Comparison of ENCODE assay signal across 8 mouse cellular contexts in genomic region chr10:121585056-121585790, GRCm38 (mm10). TPM values are rescaled to one million over a fixed set of nuclear protein-coding genes. Genes with fewer than 3 reads are reported as not detected.
DNase-seq lines count a peak whose midpoint lies in the region; ATAC-seq and TF ChIP-seq lines count a peak whose summit lies in the region.

No protein-coding gene starts in this region.

- H3K27ac ChIP-seq in kidney, embryonic 14.5 days (ENCODE audit: low read depth, low read length), result no peak overlapping the region
- no peak overlapping the region for H3K27ac ChIP-seq in kidney, adult 2 months (ENCODE audit: insufficient read depth, low read depth, low read length)
- H3K27ac ChIP-seq in embryonic facial prominence, embryonic 10.5 days (replicated peaks), result no peak overlapping the region
- H3K27ac ChIP-seq in intestine, embryonic 16.5 days (ENCODE audit: low read length), result no peak overlapping the region
- H3K27ac ChIP-seq in midbrain, postnatal 0 days (ENCODE audit: low read depth, low read length), result no peak overlapping the region

- TF ChIP-seq CTCF in kidney, adult 2 months (conservative IDR thresholded peaks at IDR 0.05; ENCODE audit: insufficient read depth, insufficient read length, low read depth, low read length), result no peak
- TF ChIP-seq CTCF in midbrain, postnatal 0 days (IDR thresholded peaks at IDR 0.05), result no peak

- no peaks in the 10 kb centered on the region for H3K9me3 ChIP-seq in kidney, embryonic 14.5 days (ENCODE audit: control insufficient read depth, low read length)
- no peaks in the 10 kb centered on the region for H3K9me3 ChIP-seq in embryonic facial prominence, embryonic 10.5 days
- no peaks in the 10 kb centered on the region for H3K9me3 ChIP-seq in intestine, embryonic 16.5 days (ENCODE audit: control insufficient read depth, low read length)
- H3K9me3 ChIP-seq in midbrain, postnatal 0 days (ENCODE audit: low read length), result no peaks in the 10 kb centered on the region

- peak overlapping the region; percentile 85; the same call in 1 of the 2 replicates for H3K4me3 ChIP-seq in kidney, embryonic 14.5 days (ENCODE audit: low read length)
- no peak overlapping the region for H3K4me3 ChIP-seq in kidney, adult 2 months (ENCODE audit: insufficient read depth, low read depth, low read length)
- peak overlapping the region; percentile 92 for H3K4me3 ChIP-seq in embryonic facial prominence, embryonic 10.5 days
- H3K4me3 ChIP-seq in intestine, embryonic 16.5 days (ENCODE audit: low read length), result peak overlapping the region; percentile 89
- peak overlapping the region; percentile 89; the same call in 1 of the 2 replicates for H3K4me3 ChIP-seq in midbrain, postnatal 0 days (ENCODE audit: low read depth, low read length)

- H3K36me3 ChIP-seq in kidney, embryonic 14.5 days (ENCODE audit: control insufficient read depth, insufficient read depth, low read length), result peaks cover 36% of the 10 kb centered on the region
- no peaks in the 10 kb centered on the region; the same call in 1 of the 2 replicates for H3K36me3 ChIP-seq in kidney, adult 2 months (ENCODE audit: control insufficient read depth, insufficient read depth, low read length)
- H3K36me3 ChIP-seq in embryonic facial prominence, embryonic 10.5 days (replicated peaks), result peaks cover 59% of the 10 kb centered on the region
- H3K36me3 ChIP-seq in intestine, embryonic 16.5 days (ENCODE audit: control insufficient read depth, insufficient read depth, low read length), result peaks cover 22% of the 10 kb centered on the region
- H3K36me3 ChIP-seq in midbrain, postnatal 0 days (ENCODE audit: insufficient read depth, low read length), result peaks cover 23% of the 10 kb centered on the region

- peak overlapping the region; percentile 57 for H3K4me2 ChIP-seq in kidney, embryonic 14.5 days (replicated peaks; ENCODE audit: low read depth, low read length)
- peak overlapping the region; percentile 55 for H3K4me2 ChIP-seq in intestine, embryonic 16.5 days (ENCODE audit: low read depth, low read length)
- H3K4me2 ChIP-seq in midbrain, postnatal 0 days (ENCODE audit: low read depth, low read length, poor library complexity, severe bottlenecking), result peak overlapping the region; percentile 75

- H3K27me3 ChIP-seq in kidney, embryonic 14.5 days (ENCODE audit: control insufficient read depth, insufficient read depth, low read length), result no peaks in the 10 kb centered on the region
- H3K27me3 ChIP-seq in kidney, adult 2 months (replicated peaks; ENCODE audit: control insufficient read depth, insufficient read depth, low read length), result no peaks in the 10 kb centered on the region
- no peaks in the 10 kb centered on the region for H3K27me3 ChIP-seq in embryonic facial prominence, embryonic 10.5 days (replicated peaks; ENCODE audit: low read depth, poor library complexity, severe bottlenecking)
- no peaks in the 10 kb centered on the region for H3K27me3 ChIP-seq in intestine, embryonic 16.5 days (replicated peaks; ENCODE audit: control insufficient read depth, insufficient read depth, low read length)
- no peaks in the 10 kb centered on the region for H3K27me3 ChIP-seq in midbrain, postnatal 0 days (ENCODE audit: insufficient read depth, low read length)

- 88% methylated on average over 20 of the region's 20 CpGs for WGBS in kidney, embryonic 14.5 days
- WGBS in kidney, adult 2 months, result 72% methylated on average over 20 of the region's 20 CpGs
- 91% methylated on average over 20 of the region's 20 CpGs for WGBS in embryonic facial prominence, embryonic 10.5 days
- WGBS in intestine, embryonic 16.5 days, result 74% methylated on average over 20 of the region's 20 CpGs
- WGBS in midbrain, postnatal 0 days, result 91% methylated on average over 20 of the region's 20 CpGs

- intact Hi-C loops in left cerebral cortex, postnatal 14 days (cut with DNase I), result no loop called here

- ATAC-seq in kidney, embryonic 14.5 days (ENCODE audit: low FRiP score, low TSS enrichment), result no peak
- ATAC-seq in intestine, embryonic 16.5 days, result peak; percentile 54
- ATAC-seq in midbrain, postnatal 0 days (ENCODE audit: low FRiP score), result no peak

- H3K4me1 ChIP-seq in kidney, embryonic 14.5 days (ENCODE audit: control insufficient read depth, insufficient read depth, low read length), result peaks cover 6% of the 10 kb centered on the region; the same call in 1 of the 2 replicates
- H3K4me1 ChIP-seq in kidney, adult 2 months (ENCODE audit: control insufficient read depth, insufficient read depth, low read length), result peaks cover 2% of the 10 kb centered on the region; the same call in 1 of the 2 replicates
- peaks cover 13% of the 10 kb centered on the region for H3K4me1 ChIP-seq in embryonic facial prominence, embryonic 10.5 days
- 0 out of 2 replicates have a peak, but pooled peaks cover 6% of the 10 kb centered on the region for H3K4me1 ChIP-seq in intestine, embryonic 16.5 days (ENCODE audit: control insufficient read depth, insufficient read depth, low read length)
- H3K4me1 ChIP-seq in midbrain, postnatal 0 days (ENCODE audit: insufficient read depth, low read length), result peaks cover 11% of the 10 kb centered on the region; the same call in 1 of the 2 replicates

- no peak for DNase-seq in kidney, adult 2 months
- DNase-seq in embryonic facial prominence, embryonic 10.5 days (ENCODE audit: low spot score), result no peak
- no peak for DNase-seq in midbrain, postnatal 0 days (ENCODE audit: low spot score)
- DNase-seq in cerebellum, postnatal 4 days (ENCODE audit: low spot score in 2 of 2), result no peak
- DNase-seq in left cerebral cortex, postnatal 14 days (ENCODE audit: low spot score in 2 of 2), result no peak
- DNase-seq in layer of hippocampus, adult 11-12 months (ENCODE audit: low spot score), result no peak

- no peak for TF ChIP-seq POLR2A in kidney, adult 2 months (IDR thresholded peaks at IDR 0.05; ENCODE audit: low read depth, low read length)

- peak overlapping the region; percentile 92; the same call in 1 of the 2 replicates for H3K9ac ChIP-seq in kidney, embryonic 14.5 days (ENCODE audit: low read depth, low read length)
- H3K9ac ChIP-seq in intestine, embryonic 16.5 days (ENCODE audit: low read depth, low read length), result no peak overlapping the region
- 0 out of 2 replicates have a peak overlapping the region, but pooled peaks have one; percentile 87 for H3K9ac ChIP-seq in midbrain, postnatal 0 days (replicated peaks; ENCODE audit: low read length, poor library complexity, severe bottlenecking)

RNA-seq across cellular contexts. Expression of gene Tbk1, which starts 1.4 kb away (rescaled TPM):
- polyA plus RNA-seq in kidney, embryonic 14.5 days (2014; fragmentation: Nextera tagmentation; extraction: Ambion mirVana), result 21.2 and 37.5 TPM in 2 replicates
- 7.6 and 14.8 TPM in 2 replicates for polyA plus RNA-seq in kidney, adult 2 months (2012; rRNA removed)
- polyA plus RNA-seq in embryonic facial prominence, embryonic 10.5 days (2016; fragmentation: Nextera tagmentation; extraction: Ambion mirVana), result 29.8 and 30.1 TPM in 2 replicates
- polyA plus RNA-seq in intestine, embryonic 16.5 days (2015; fragmentation: Nextera tagmentation; extraction: Ambion mirVana), result 36.8 and 38.2 TPM in 2 replicates
- 16.5 and 29.2 TPM in 2 replicates for total RNA-seq in midbrain, postnatal 0 days (2014; rRNA removed)
- 24.5 and 24.8 TPM in 2 replicates for polyA plus RNA-seq in midbrain, postnatal 0 days (2015; fragmentation: Nextera tagmentation; extraction: Ambion mirVana)
- total RNA-seq in left cerebral cortex, postnatal 14 days (2021), result 10 to 100 TPM; 42.5 to 44.6 TPM

RNA-seq across cellular contexts. Expression of gene Xpot, which starts 40.9 kb away (rescaled TPM):
- 34.9 and 63.6 TPM in 2 replicates for polyA plus RNA-seq in kidney, embryonic 14.5 days (2014; fragmentation: Nextera tagmentation; extraction: Ambion mirVana)
- 78.0 and 108 TPM in 2 replicates for polyA plus RNA-seq in kidney, adult 2 months (2012; rRNA removed)
- polyA plus RNA-seq in embryonic facial prominence, embryonic 10.5 days (2016; fragmentation: Nextera tagmentation; extraction: Ambion mirVana), result 58.3 and 59.8 TPM in 2 replicates
- polyA plus RNA-seq in intestine, embryonic 16.5 days (2015; fragmentation: Nextera tagmentation; extraction: Ambion mirVana), result 36.3 and 36.6 TPM in 2 replicates
- 101 and 111 TPM in 2 replicates for total RNA-seq in midbrain, postnatal 0 days (2014; rRNA removed)
- 26.0 and 26.6 TPM in 2 replicates for polyA plus RNA-seq in midbrain, postnatal 0 days (2015; fragmentation: Nextera tagmentation; extraction: Ambion mirVana)
- 10 to 100 TPM; 62.1 to 67.3 TPM for total RNA-seq in left cerebral cortex, postnatal 14 days (2021)

RNA-seq across cellular contexts. Expression of gene D930020B18Rik, which starts 56.2 kb away (rescaled TPM):
- polyA plus RNA-seq in kidney, embryonic 14.5 days (2014; fragmentation: Nextera tagmentation; extraction: Ambion mirVana), result 0.20 and 0.50 TPM in 2 replicates
- 0.02 TPM in 1 of 2 replicates, not detected in the other for polyA plus RNA-seq in kidney, adult 2 months (2012; rRNA removed)
- polyA plus RNA-seq in embryonic facial prominence, embryonic 10.5 days (2016; fragmentation: Nextera tagmentation; extraction: Ambion mirVana), result 0.23 and 0.67 TPM in 2 replicates
- 0.28 and 0.36 TPM in 2 replicates for polyA plus RNA-seq in intestine, embryonic 16.5 days (2015; fragmentation: Nextera tagmentation; extraction: Ambion mirVana)
- total RNA-seq in midbrain, postnatal 0 days (2014; rRNA removed), result 0.44 and 0.61 TPM in 2 replicates
- 0.42 and 0.43 TPM in 2 replicates for polyA plus RNA-seq in midbrain, postnatal 0 days (2015; fragmentation: Nextera tagmentation; extraction: Ambion mirVana)
- total RNA-seq in left cerebral cortex, postnatal 14 days (2021), result under 1 TPM; 0.15 to 0.42 TPM
